Mouse (Mus musculus) intestine, embryonic 16.5 days (tissue): Measurements from ENCODE around the gene Pglyrp1. TPM values are rescaled to one million over a fixed set of nuclear protein-coding genes. Genes with fewer than 3 reads are reported as not detected.
"Not testable (repeated sequence)": the region's sequence is repeated elsewhere in the genome, so short reads cannot be mapped to it uniquely, and the experiment has no call there.

Source experiments
- ATAC-seq: fragments of 200-750 bp; cut with Nextera tagmentation; 2 replicates; pipeline ENCODE4 v1.8.0; 2017; ENCODE audit warnings: moderate TSS enrichment, moderate library complexity
- H3K27ac ChIP-seq: fragments of 300-500 bp; sonication (generic); 2 replicates; pipeline ENCODE4 v1.5.1; 2014; ENCODE audit warnings: mild to moderate bottlenecking, low read length
- H3K27me3 ChIP-seq: fragments of 300-500 bp; sonication (generic); replicated peaks from 2 replicates; pipeline ENCODE4 v1.6.1; 2014; ENCODE audit warnings: low read length, control low read depth, mixed read lengths; ENCODE audit not compliant: control insufficient read depth, insufficient read depth
- H3K36me3 ChIP-seq: fragments of 300-500 bp; sonication (generic); 2 replicates; pipeline ENCODE4 v1.6.1; 2014; ENCODE audit warnings: low read length, control low read depth; ENCODE audit not compliant: control insufficient read depth, insufficient read depth
- H3K4me1 ChIP-seq: fragments of 300-500 bp; sonication (generic); 2 replicates; pipeline ENCODE4 v1.6.1; 2014; ENCODE audit warnings: low read length, control low read depth, mixed read lengths; ENCODE audit not compliant: control insufficient read depth, insufficient read depth
- H3K4me2 ChIP-seq: fragments of 300-500 bp; sonication (generic); 2 replicates; pipeline ENCODE4 v1.6.1; 2014; ENCODE audit warnings: low read depth, low read length, control low read depth
- H3K4me3 ChIP-seq: fragments of 300-500 bp; sonication (generic); 2 replicates; pipeline ENCODE4 v1.5.1; 2014; ENCODE audit warnings: mild to moderate bottlenecking, low read length
- H3K9ac ChIP-seq: fragments of 300-500 bp; sonication (generic); 2 replicates; pipeline ENCODE4 v1.6.1; 2014; ENCODE audit warnings: low read depth, low read length
- H3K9me3 ChIP-seq: fragments of 300-500 bp; sonication (generic); 2 replicates; pipeline ENCODE4 v1.6.1; 2016; ENCODE audit warnings: low read length, control low read depth; ENCODE audit not compliant: control insufficient read depth
- WGBS: fragments of 180-500 bp; shearing (Covaris S2); extraction: QIAGEN DNeasy Blood & Tissue Kit; methylation state at CpG from one replicate; pipeline ENCODE4 v1.1.7; 2014; 5-methylcytosine and 5-hydroxymethylcytosine counted together
- polyA plus RNA-seq: library from polyadenylated mRNA; unstranded; fragments of >200 nt; fragmentation: Nextera tagmentation; extraction: Ambion mirVana; gene quantifications from 2 replicates; pipeline ENCODE4 v1.2.1, GENCODE M21; 2015

Pglyrp1 gene
- 101 and 106 TPM in 2 replicates for polyA plus RNA-seq

DNA sequence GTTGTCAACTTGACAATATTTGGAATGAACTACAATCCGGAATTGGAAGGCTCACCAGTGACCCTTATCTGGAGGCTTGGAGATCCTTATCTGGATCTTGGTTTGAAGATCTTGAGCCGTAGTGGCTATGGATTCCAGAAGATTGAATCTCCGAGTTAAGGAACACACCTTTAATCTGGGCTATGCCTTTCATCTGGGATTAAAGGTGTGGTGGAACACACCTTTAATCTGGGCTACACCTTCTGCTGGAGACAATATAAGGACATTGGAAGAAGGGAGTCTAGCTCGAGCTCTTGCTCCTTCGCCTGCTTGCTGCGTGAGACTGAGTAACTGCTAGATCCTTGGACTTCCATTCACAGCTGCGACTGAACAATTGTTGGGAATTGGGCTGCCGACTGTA is at the start of gene Pglyrp1:
Pglyrp1 (plus strand) TSS at position 301 of the 400 bp plus-strand sequence.
- H3K9ac ChIP-seq, H3K9me3 ChIP-seq, ATAC-seq, H3K4me2 ChIP-seq, H3K4me1 ChIP-seq, H3K4me3 ChIP-seq, H3K27me3 ChIP-seq, H3K27ac ChIP-seq, H3K36me3 ChIP-seq: not testable (repeated sequence)
- no CpG with 5 or more reads among the region's 8 CpGs for WGBS

DNA sequence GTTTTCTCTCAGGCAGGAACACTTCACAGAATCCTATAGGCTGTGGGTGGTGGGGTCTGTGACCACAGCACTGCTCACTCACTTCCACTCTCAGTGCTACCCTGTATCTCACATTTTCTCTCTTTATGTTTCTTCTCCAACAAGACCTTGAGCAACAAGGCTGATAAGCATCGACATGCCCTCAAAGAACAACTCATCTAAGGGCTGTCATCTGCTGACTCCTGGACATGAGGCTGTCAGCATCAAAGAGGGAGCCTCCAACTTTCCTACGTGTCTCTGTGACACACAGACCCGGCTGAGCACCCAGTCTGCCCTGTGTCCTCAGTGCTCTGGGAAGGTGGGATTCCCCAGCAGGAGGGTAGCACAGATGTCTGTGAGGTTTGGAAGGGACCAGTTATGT is 49.6 kb upstream of the Pglyrp1 start, which contains the start of gene Psg17:
Psg17 (minus strand) TSS at position 101 of the 400 bp plus-strand sequence.
- no peaks in the 10 kb centered on the region for H3K9me3 ChIP-seq
- no peak for ATAC-seq
- no peak within 1 kb of the TSS for H3K27ac ChIP-seq
- H3K36me3 ChIP-seq = no peaks in the 10 kb centered on the region
- no peak within 1 kb of the TSS for H3K9ac ChIP-seq
- no peak within 1 kb of the TSS for H3K4me2 ChIP-seq
- 72% methylated on average over 3 of the region's 3 CpGs for WGBS
- H3K4me3 ChIP-seq = no peak within 1 kb of the TSS
- no peaks in the 10 kb centered on the region for H3K27me3 ChIP-seq
- H3K4me1 ChIP-seq = no peaks in the 10 kb centered on the region

DNA sequence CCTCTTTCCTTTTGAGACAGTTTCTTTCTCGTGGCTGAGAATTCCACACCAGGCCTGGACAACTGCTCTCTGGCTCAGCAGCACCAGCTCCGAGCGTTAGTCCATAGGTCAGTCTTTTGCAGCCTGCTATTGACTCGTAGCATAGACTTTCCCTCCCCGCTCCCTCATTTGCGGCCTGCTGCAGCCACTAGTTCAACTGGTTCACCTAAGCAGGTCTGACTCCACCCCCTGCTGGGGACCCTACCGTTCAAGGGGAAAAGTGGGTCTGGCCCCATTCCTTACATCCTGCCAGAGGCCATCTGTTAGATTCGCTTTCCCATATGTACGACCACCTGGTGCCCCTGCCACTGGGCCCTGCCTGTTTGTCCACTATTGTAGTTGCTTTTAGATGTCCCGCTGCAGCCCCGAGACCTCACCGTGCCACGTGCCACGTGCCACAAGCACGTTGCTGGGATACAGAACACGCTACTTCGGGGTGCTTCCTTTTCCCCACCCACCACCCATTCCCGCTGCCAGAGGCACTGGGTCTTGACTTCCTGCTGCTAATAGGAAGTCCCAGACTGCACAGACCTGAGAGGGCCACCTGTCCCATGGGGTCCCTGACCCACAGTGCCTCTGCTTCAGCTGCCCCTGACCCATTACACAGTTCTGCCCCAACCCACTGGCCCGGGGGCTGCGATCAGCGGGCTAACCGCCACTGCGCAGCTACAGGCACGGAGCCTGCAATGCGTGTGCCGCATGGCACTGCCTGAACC is 43.2 kb upstream of the Pglyrp1 start:
- Histone ChIP-seq H3K4me3 (no peak overlapping the region), H3K4me1 (peaks cover 4% of the 10 kb centered on the region; the same call in 1 of the 2 replicates), H3K36me3 (no peaks in the 10 kb centered on the region), H3K9ac (no peak overlapping the region; the same call in 1 of the 2 replicates), H3K4me2 (no peak overlapping the region), H3K27me3 (no peaks in the 10 kb centered on the region), H3K9me3 (no peaks in the 10 kb centered on the region), H3K27ac (no peak overlapping the region)
- ATAC-seq = peak; percentile 88
- 61% methylated on average over 26 of the region's 26 CpGs for WGBS

DNA sequence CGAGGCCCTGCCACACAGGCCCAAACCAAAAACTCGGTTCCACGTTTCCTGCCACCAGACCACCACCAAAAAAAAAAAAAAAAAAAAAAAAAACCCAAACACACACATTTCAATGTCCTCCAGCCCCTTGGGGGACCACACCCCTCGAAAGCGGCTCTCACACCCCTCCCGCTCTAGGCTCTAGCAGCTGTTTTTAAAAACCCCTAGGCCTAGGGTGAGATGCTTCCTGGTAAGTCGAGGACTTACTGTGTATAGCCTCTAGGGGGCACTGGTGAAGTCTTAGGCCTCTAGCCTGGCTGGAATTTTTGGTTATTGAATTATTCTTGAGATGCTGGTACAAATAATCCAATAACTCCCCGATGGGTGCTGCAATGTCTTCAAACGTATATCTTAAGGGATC is 42.5 kb upstream of the Pglyrp1 start:
- no peak overlapping the region for H3K27ac ChIP-seq
- no peaks in the 10 kb centered on the region for H3K27me3 ChIP-seq
- H3K4me1 ChIP-seq = peaks cover 4% of the 10 kb centered on the region; the same call in 1 of the 2 replicates
- H3K9ac ChIP-seq = no peak overlapping the region
- no peak for ATAC-seq
- no peak overlapping the region for H3K4me3 ChIP-seq
- 71% methylated on average over 9 of the region's 9 CpGs for WGBS
- no peak overlapping the region for H3K4me2 ChIP-seq
- no peaks in the 10 kb centered on the region for H3K9me3 ChIP-seq
- H3K36me3 ChIP-seq = no peaks in the 10 kb centered on the region

DNA sequence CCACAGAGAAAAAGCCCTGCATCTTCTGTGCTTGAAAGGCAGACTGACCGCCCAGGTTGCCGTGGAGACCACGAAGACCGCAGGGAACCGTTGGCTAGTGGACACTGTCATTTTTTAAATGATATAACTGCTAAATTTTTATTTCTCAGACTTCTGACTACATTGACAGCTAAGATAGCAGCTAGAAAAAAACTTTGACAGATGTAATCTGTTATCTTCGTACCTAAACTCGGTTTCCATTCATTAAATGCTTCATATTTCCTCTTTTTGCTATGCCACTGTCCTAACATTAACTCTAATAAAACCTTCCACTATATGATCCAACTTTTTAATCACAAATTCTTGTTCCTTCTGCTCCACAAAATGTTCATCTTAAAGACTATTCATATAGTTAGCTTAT is 41.6 kb upstream of the Pglyrp1 start:
- H3K9me3 ChIP-seq = no peaks in the 10 kb centered on the region

DNA sequence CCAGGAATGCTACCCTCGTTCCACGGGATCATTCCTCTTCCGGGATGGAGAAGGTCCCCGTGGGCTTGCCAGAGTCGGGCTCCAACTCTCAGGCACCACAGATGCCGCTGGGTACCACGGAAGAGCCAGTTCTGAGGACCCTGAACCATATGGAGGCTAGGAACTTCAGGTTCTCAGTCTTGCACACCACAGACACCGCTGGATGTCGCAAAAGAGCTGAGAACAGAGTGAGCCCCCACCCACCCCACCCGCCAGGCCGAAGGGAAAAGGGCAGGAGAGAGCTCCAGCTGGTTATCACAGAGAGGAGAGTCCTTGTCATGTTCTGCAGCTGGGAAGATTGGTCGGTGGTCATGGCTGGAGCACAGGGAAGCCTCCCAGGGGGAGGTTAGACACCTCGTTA is 38.8 kb upstream of the Pglyrp1 start:
- Histone ChIP-seq H3K4me2 (no peak overlapping the region), H3K4me1 (peaks cover 4% of the 10 kb centered on the region; the same call in 1 of the 2 replicates), H3K9me3 (no peaks in the 10 kb centered on the region), H3K36me3 (no peaks in the 10 kb centered on the region), H3K4me3 (no peak overlapping the region), H3K27me3 (no peaks in the 10 kb centered on the region), H3K27ac (no peak overlapping the region), H3K9ac (no peak overlapping the region)
- no peak for ATAC-seq
- 48% methylated on average over 13 of the region's 13 CpGs for WGBS

More for the DNA sequence above, 41.6 kb upstream of the Pglyrp1 start:
- 82% methylated on average over 7 of the region's 7 CpGs for WGBS
- Histone ChIP-seq H3K27ac (no peak overlapping the region), H3K4me2 (no peak overlapping the region), H3K4me3 (no peak overlapping the region), H3K27me3 (no peaks in the 10 kb centered on the region), H3K9ac (no peak overlapping the region), H3K36me3 (no peaks in the 10 kb centered on the region), H3K4me1 (peaks cover 4% of the 10 kb centered on the region; the same call in 1 of the 2 replicates)
- ATAC-seq = no peak

DNA sequence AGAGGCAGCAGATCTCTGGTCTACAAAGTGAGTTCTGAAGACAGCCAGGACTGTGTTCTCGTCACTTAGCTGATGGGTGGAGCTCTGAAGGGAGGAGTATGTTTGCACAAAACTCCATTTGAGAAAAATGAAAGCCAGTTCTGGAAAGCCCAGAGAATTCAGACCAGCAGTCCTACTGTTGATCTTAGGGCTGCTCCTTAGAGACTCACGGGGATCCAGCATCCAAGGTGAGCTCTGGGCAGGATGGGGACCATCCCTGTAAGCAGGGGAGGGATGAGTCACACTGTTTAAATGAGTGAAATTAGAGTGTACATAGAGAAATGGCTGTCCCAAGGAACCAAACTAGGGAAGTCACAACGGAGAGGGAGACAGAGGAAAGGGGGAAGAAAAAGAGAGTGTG is 31.3 kb upstream of the Pglyrp1 start, which contains the start of gene Mill2:
Mill2 (plus strand) TSS at position 102 of the 400 bp plus-strand sequence.
- H3K4me1 ChIP-seq = peaks cover 11% of the 10 kb centered on the region
- peak within 1 kb of the TSS; percentile 48 for H3K4me3 ChIP-seq
- no peaks in the 10 kb centered on the region for H3K36me3 ChIP-seq
- ATAC-seq = peak; percentile 62
- no peaks in the 10 kb centered on the region for H3K9me3 ChIP-seq
- 9% methylated on average over 3 of the region's 3 CpGs for WGBS
- H3K4me2 ChIP-seq = peak within 1 kb of the TSS; percentile 67
- H3K9ac ChIP-seq = peak within 1 kb of the TSS; percentile 69
- H3K27ac ChIP-seq = peak within 1 kb of the TSS; percentile 97
- no peaks in the 10 kb centered on the region for H3K27me3 ChIP-seq

DNA sequence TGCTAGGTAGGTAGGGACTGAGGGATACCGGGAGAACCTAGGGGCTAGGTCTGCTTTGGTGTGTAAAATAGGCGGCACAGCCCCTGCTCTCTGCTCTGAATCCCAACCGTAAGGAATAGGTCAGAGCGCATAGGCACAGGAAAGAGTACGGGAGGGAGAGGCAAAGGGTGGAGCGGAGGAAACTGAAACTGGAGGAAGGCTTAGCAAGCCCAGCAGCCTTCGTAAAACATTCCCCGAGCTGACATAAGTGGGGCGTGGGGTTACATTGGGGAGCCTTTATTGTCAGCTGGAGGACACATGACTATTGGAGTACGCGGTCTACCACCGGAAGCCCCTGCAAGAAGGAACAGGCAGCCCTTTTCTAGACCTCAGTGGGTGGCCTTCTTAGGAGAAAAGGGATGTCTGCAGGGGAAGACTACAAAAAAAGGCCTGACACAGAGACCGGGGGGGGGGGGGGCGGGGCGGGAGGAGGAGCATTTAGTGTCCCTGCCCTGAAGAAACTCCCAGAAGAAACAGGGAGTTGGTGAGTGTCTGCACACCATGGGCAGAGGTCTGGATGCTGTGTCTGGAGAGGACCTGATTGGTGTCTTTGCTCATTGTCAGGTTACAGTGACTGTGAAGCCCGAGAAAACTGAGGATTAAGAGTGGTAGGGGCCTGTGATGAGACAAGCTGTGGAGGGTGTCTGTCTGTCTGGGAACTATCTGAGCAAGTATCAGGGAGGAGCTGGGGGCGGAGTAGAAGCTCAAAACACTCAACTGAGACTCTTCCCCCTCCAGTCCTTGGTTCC is 30.6 kb upstream of the Pglyrp1 start:
- peak overlapping the region; percentile 67 for H3K4me2 ChIP-seq
- H3K27ac ChIP-seq = peak overlapping the region; percentile 97
- peaks cover 11% of the 10 kb centered on the region for H3K4me1 ChIP-seq
- 4% methylated on average over 14 of the region's 17 CpGs for WGBS
- H3K4me3 ChIP-seq = peak overlapping the region; percentile 48
- peak overlapping the region; percentile 69 for H3K9ac ChIP-seq
- no peaks in the 10 kb centered on the region for H3K27me3 ChIP-seq
- H3K9me3 ChIP-seq = no peaks in the 10 kb centered on the region
- ATAC-seq = peak; percentile 89
- no peaks in the 10 kb centered on the region for H3K36me3 ChIP-seq

DNA sequence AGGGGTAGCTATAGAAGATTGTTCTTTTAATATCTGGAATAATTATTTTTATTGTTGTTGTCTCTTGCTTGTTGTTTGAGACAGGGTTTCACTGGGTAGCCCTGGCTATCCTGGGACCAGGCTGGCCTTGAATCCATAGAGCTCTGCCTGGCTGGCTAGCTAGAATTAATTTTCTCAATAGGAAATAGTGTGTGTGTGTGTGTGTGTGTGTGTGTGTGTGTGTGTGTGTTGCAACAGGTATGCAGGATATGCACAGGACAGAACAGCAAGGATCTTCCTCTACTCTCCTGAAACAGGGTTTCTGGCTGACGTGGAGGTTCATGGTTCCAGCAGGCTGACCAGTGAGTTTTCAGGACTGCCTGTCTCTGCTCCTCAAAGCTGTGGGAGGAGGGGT is 30.0 kb upstream of the Pglyrp1 start:
- Histone ChIP-seq H3K27me3 (no peaks in the 10 kb centered on the region), H3K36me3 (no peaks in the 10 kb centered on the region), H3K4me1 (peaks cover 11% of the 10 kb centered on the region), H3K9ac (peak overlapping the region; percentile 60), H3K4me2 (peak overlapping the region; percentile 55), H3K9me3 (no peaks in the 10 kb centered on the region), H3K27ac (peak overlapping the region; percentile 82), H3K4me3 (peak overlapping the region; percentile 41)
- ATAC-seq = no peak; the same call in 1 of the 2 replicates
- WGBS = 75% methylated on average over 1 of the region's 1 CpGs
